Mouse (Mus musculus) urinary bladder, adult 2 months (tissue): Measurements from ENCODE around the gene Impg1. TPM values are rescaled to one million over a fixed set of nuclear protein-coding genes. Genes with fewer than 3 reads are reported as not detected.
"Not testable (repeated sequence)": the region's sequence is repeated elsewhere in the genome, so short reads cannot be mapped to it uniquely, and the experiment has no call there.

Source experiments
- DNase-seq: peaks from one replicate; pipeline ENCODE4 v3.0.0; 2022; ENCODE audit warnings: low spot score
- polyA plus RNA-seq: library from polyadenylated mRNA; depleted of rRNA; stranded (reverse); fragments of >200 nt; gene quantifications from 2 replicates; pipeline ENCODE4 v1.2.3, GENCODE M21; 2012

The Impg1 gene
- polyA plus RNA-seq, 1 experiment, result not detected

DNA sequence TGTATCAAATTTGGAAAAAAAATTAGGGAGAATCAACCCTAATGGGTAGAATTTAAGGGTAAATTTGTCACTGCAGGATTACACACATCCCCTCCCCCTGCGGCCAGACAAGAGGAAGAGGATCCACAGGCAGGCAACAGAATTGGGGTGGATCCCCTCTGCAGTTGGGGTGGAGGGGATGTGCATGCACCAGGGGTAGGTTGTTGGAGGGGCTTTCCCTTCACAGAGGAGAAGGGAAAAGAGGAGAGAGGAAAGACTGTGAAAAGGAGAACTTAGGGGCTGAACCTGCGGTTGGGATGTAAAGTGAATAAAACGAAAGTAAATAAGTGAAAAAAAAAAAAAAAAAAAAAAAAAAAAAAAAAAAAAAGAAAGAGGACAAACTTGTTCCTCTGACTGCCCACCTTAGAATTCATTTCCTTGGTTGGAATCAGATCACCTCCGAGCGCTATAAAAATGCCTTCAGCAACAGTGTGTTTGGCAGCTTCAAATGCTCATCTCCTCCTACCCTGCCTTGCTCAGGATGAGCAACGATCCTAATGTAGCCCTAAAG, 120.8 kb downstream of the Impg1 start:
- DNase-seq, result no peak

DNA sequence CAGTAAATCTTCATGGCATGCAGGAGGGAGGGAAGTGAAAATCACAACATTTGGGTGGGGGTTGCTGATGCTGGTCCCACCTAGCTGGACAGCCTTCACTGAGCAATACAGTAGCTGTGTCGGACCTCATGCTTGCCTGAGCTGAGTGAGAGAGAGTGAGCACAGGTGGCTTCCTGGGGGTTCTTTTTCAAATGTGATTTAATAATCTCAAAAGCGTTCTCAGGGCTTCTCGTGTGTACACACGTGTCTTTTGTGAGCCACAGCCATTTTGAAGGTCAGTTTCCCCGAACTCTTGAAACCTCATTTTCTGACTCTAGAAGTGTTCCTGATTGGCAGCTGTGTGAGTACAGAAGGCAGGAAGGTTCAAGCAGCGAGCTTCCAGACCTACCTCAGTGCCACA, 122.8 kb downstream of the Impg1 start:
- DNase-seq, result no peak

DNA sequence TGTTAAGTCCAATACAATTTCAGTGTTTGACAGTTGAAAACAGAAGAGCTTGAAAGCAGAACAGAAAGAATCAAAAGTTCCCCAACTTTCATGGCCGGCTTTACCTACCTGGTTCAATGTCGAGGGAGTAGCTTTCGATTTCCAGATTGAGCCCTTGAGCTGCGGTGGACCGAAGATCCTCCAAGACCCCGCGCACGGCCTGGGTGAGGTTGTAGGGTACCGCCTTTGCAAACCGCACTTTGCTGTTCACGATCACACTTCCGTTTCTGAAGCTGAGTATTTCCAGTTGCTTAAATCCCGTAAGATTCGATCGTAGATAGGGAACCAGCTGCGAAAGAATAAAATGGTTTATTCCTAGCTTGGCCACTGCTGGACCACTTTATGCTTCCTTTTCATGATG, 123.5 kb downstream of the Impg1 start:
- no peak for DNase-seq

DNA sequence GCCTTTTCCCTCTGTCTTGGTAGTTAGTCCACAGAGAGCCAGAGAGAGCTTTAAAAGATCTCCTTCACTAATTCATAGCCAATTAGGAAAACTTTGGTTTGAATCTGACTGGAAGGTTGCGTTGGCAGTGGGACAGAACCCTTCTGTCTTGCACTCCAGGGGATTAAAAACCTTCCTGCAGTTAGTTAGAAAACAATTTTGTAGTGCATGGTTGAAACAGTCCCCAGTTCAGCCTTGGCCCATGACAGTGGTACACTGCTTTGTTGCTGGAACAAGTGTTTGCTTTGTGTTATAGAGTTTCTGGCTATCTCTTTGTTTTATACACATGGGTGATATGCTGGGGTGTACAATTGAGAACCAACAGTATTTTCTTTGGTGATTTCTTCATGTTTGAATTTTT, 124.4 kb downstream of the Impg1 start:
- DNase-seq, result no peak

DNA sequence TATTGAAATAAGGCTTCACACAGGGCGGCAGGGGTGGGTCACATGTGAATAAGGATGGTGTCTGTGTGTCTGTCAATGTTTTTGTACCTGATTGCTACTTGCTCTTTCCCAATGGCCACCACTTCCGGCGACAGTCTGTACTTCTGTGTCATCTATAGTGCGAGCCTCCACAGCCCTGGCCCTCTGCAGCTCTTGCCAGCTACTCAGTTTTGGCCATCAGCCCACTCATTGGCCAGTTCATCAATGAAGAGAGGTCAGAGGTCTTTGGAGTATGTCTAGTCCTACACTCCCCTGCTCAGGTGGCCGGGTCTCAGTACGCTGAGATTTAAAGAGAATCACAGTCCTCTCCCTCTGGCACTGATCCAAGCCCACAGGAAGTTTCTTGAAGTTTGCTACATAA, 127.3 kb downstream of the Impg1 start:
- no peak for DNase-seq

DNA sequence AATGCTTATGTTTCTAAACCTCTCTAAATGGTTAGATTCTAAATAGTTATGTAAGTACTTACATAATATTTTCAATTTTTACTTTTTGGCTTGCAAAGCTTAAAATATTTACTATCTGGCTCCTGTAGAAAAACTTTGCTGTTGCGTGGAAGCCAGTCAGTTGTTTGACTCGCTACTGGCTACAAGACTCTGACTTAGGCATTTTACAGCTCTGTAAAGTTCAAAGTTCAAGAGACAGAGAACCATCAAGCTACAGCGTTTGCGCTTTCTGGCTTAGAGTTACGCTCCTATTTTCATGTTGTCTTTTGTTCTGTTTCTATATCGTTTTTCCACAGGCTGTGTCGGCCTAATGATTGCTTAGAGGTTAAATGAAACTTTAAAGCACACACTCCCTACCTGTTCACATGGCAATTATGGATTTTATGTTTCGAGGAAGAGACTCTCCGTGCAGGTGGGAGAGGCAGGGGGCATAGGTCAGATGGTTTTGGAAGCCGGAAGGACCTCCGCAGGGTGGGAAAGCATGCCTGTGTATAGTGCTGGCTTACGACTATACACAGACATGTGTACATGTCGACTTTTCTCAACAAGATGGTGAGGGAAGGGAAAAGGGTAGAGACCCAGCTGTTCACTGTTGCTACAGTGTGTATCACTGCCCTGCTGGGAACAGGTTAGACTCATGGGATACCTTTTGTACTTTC, 129.5 kb downstream of the Impg1 start:
- no peak for DNase-seq

DNA sequence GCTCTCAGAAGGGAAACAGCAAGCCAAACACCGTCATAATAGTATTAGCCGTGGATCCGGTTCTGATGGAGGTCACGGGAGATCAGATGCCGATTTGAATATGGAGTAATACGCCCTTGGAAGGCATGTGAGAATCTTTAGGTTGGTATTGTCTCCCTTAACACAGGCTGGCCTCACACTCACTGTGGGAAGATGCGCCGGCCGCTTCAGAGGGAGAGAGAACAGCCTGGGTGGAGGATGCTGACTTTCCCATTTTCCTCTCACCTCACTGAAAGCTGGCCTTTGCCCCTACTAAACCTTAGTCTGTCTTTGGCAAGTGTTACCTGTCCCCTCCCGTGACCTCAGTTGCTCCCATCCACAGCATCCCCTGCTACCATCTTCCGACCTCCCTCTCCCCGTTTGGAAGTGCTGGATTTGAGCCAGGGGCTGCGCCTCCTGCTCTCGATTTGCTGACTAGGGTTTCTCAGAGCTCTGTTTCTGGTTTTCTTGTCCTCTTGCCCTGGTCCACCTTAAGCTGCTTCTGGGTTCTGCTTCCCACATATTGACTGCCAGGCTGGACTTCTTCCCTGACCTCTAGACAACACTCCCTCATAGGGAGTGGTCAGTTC, 131.2 kb downstream of the Impg1 start:
- no peak for DNase-seq

DNA sequence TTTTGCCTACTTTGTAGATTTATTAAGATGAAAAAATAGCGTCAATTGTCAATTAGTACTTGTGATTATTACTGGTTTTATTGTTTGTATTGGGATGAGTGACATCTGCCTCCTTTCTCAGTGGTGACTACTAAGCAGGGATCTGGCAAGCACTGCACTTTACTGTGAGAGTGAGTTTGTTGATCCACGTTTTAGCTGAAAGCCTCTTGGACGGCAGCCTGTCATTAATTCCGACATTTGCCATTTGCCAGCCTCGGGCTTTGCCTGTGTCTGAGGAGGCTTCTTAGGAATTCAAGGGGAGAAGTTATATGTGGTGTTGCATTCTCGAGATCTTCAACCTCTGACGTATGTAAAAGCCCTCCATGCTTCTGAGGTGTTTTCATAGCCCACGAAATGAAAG, 131.8 kb downstream of the Impg1 start:
- DNase-seq, result no peak

DNA sequence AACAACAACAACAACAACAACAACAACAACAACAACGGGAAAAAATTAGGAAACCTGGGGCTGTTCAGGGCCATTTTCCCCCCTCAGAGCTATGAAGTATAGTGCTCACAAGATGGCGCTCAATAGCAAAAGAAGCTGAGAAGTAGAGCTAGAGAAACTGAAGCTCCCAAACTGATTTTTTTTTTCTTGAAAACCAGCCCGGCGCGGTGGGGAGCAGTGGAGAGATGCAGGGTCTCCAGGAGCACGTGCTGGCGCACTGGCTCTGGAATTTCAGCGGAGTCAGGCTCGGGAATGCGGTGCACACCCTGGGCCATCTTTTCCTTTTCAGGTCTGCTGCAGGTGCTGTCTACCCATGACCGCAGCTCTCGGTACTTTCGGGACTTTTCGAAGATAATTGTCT, 133.1 kb downstream of the Impg1 start:
- no peak for DNase-seq

DNA sequence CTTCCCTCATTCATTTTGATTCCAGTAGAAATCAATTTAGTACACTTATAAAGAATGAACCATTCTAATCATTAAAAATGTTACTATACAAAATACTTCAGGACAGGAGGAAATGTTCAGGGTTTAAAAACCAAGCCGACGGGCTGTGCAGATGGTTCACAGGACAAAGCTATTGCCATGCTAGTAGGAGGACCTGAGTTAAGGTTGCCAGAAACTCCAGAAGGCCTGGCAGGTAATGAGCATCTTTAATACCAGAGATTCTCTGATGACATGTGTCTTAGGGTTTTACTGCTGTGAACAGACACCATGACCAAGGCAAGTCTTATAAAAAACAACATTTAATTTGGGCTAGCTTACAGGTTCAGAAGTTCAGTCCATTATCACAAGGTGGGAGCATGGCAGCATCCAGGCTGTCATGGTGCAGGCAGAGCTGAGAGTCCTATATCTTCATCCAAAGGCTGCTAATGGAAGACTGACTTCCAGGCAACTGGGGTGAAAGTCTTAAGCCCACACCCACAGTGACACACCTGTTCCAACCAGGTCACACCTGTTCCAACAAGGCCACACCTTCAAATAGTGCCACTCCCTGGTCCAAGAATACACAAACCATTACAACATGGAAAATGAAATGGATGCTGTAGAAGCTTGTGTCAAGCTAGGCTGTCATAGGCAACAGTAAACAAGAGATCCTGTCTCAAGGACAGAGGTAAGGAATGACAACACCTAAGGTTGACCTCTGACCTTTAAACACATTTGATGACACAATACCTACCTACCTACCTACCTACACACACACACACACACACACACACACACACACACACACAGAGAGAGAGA, 144.0 kb downstream of the Impg1 start:
- not testable (repeated sequence) for DNase-seq

DNA sequence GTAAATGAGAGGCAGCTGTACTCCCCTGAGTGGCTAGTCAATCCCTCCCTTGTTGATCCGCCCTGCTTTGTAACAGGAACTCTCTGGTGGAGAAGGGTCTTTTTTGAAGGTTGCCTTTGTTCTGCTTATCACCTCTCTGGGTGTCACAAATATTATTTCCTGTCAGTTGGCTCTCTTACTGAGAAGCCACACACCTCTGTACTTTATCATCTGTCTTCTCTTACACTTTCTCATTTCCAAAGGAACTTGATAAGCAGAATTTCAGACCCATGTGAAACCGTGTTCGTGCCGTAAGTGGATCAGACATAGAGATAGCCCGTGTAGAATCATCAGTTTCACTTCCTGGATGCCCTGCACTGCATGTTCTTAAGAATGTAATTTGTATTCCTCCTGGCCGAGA, 147.3 kb downstream of the Impg1 start:
- no peak for DNase-seq

DNA sequence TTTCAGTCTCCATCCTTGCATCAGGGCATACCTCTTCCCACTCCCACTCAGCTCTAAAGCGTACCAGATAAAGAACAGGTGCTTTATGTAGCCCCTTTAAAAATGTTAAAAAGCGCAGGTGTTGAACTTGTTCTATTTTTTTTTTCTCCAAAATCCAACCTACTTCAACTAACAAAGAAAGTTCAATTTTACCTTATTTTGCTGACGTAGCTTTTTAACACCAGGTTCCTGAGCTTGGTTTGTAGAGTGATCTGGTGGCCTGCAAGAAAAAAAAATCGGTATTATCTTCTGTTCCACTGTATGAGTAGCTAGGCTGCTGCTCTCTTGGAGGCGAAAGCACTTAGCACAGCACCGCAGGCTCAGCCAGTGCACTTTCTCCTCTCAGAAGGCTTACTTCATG, 149.4 kb downstream of the Impg1 start:
- no peak for DNase-seq

DNA sequence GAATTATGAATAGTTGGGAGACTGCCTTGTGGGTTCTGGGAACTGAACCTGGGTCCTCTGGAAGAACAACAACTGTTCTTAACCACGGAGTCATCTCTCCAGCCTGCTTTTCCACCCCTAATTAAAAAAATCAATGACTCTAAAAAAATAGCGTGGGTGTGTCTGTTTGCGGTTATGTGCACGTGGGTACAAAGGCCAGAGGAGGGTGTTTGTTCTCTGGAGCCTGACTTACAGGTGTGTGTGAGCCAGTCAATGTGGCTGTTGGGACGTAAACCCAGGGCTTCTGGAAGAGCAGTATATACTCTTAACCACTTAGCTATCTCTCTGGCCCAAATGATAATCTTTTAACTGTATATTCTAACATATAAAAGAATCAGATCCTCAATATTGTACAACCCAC, 151.7 kb downstream of the Impg1 start:
- DNase-seq, result no peak

DNA sequence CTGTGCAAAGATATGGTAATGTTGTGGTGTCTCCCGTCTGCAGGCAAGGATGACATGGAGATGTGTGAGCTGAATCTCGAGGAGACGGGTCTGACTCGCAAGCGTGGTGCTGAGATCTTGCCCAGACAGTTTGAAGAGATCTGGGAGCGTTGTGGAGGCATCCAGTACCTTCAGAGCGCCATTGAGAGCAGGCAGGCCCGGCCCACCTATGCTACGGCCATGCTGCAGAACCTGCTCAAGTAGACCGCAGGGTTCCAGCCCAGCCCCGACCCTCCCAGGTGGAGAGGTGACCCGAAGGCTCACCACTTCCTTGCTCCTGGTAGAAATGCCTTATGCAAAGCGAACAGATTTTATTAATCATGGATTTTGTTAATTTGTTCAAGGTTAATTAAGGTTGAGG, 157.7 kb downstream of the Impg1 start:
- DNase-seq, result no peak

DNA sequence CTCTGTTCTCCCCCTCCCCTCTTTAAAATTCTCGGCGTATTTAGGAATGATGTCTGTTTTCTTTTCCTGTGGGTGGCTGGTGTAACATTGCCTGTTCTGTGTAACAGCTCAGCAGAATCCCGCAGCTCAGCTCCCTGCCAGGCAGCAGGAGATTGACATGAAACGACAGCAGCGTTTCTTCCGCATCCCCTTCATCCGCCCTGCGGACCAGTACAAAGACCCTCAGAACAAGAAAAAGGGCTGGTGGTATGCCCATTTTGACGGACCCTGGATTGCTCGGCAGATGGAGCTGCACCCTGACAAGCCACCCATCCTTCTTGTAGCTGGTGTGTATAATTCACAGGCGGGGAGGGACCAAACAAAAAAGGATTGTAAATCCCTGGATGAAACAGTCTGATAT, 158.4 kb downstream of the Impg1 start:
- no peak for DNase-seq

DNA sequence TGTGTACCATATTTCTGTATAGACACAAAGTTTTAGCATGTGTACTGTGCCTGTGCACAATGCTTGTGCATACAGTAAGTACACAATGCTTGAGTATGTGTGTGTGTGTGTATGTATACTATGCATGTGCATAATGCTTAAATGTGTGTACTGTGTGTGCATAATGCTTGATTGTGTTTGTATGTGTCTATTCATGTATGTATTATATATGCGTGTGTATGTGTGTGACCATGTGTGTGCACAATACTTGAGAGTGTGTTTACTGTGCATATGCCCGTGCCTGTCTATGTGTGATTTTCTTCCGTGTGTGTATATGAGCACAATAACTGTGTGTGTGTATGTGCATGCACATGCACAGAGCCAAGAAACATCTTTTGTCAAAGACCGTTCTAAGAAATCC, 158.9 kb downstream of the Impg1 start:
- DNase-seq, result no peak

DNA sequence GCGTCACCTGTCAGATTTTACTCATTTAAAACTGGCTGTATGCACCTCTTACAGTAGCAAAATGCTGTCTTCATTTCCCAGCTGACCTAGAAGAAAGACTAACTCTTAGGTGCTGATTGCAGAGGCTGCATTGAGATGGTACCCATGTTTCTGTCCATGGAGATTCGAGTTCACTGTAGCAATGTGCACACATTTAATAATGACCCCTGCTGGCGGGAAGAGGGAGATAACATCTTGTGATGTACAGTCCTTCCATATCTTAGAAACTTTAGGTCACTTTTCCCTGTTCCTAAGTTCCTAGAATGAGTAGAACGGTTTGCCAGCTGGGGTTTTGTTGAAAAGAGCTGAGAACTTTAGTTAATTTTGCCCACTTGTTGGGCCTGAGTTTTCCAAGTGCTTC, 161.8 kb downstream of the Impg1 start:
- DNase-seq, result no peak

DNA sequence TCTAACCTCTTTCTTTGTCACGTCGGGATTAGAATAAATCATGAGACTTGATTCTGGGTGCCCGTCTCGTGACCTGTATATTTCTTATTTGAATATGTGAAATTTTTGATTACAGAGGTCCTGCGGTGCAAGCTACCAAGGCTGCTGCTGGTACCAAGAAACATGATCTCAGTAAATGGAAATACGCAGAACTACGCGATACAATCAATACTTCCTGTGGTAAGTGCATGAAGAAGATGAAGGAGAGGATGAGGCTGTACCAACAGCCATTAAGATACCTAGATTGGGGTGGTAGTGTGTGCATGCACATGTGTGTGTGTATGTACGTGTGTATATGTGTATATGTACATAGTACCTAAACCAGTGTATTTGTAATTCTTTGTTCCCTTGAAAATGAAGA, 166.2 kb downstream of the Impg1 start:
- DNase-seq, result no peak

DNA sequence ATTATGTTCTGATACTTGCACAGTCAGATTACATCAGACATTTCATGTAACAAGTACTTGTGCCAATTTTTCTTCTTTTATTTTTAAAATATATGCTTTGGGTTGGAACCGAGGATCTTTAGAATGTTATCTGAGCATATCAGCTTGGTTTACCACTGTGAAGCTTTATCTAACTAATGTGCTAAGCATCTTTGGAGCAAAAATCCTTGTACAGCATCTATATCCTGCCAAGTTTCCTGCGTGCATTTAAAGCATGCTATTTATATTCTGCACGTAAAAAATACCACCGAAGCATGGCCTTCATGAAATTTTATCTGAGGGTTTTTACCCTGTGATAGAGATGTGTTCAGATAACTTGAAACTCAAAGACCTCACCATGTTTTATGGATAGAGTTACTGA, 169.2 kb downstream of the Impg1 start:
- DNase-seq, result no peak

DNA sequence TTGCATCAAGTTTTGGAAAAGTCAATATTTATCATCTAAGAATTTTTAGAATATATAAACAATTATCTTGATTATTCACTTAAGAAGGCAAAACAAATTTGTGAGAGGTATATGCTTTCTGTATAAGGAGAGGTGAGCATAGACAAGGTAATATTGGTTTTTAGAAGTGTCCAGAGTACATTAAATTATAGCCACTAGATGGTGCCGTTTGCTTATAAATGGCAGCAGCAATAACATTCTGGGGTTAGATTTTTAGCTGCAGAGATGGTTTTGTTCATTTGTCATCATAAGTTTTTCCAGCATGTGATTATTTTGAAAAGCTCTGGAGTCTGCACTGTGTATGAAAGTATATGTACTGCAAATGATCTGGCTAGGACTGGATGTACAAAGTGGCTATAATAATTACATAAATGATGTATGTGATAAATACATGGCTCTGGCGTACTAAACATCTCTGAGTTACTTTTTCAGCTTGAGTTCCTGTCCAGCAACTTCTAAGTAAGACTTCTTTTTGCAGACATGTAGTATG, 172.2 kb downstream of the Impg1 start:
- no peak for DNase-seq

DNA sequence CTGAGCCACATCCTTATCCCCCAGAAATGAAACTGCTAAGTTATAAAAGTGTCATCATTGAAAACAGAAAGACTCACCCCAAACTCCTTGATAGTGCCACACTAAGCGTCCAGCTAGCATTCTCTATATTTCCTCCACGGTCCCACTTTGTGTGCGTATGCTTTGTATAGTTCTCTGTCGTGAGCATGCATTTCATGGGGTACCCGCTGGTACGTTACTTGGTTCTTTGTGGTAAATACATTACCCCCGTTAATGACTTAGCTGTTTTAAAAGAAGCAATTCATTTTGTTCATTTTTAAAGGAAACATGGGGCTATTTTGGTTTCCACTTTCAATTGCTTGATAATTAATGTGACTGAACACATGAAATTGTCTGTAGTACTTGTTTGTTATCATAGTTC, 178.4 kb downstream of the Impg1 start:
- no peak for DNase-seq

DNA sequence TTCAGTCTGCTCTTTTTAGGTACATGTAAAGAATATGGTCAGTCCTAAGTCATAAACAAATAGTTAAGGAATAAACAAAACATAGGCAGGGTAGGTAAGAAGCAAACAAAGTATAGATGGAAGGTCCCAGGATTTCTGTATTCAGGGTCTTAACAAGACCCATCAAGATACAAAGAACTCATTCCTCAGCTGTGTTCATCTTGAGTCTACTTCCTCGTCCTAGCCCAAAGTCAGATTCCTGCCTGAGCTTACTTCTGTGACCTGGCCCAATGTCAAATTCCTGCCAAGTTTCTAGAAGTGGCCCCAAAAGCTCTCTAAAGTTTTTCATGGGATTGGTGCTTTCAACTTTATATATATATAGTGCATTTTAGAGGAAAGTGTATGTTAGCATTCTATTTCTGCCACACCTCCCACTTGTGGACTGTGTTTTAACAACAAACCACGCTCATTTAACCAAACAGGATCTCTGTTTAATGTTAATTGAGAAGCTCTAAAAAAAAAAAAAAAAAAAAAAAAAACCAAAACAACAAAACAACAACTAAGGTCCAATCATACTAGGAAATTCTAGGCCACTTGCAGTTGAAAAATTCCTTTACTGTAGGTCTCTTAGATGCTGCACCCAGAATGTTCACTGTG, 180.6 kb downstream of the Impg1 start:
- DNase-seq, result no peak
